Mouse (Mus musculus): Measurements from ENCODE around the gene Tnk1.

DNA sequence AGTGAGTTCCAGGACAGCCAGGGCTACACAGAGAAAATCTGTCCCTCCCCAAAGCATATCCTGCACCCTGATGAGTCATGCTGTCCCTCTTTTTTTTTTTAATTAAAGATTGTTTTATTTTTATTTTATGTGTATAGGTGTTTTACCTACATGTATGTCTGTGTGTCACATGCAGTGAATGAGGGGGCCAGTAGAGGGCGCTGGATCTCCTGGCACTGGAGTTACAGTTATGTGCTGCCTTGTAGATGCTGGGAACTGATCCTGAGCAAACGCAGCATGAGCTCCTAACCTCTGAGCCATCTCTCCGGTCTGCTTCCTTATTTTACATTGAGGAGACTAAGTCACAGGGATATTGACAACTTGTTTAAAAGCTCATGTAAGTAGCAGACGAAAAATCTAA lies 24.5 kb upstream of the Tnk1 start:
- TF ChIP-seq CTCF (IDR thresholded peaks at IDR 0.05; ENCODE audit: low read depth, low read length) (peak; percentile 36), POLR2A (IDR thresholded peaks at IDR 0.05; ENCODE audit: borderline replicate concordance, low read depth, low read length) (no peak)

Measured in bone marrow macrophage, adult 2 months (primary cell).